Mouse (Mus musculus) heart, postnatal 14 days (tissue): ENCODE measurements around the gene Usp15. TPM values are rescaled to one million over a fixed set of nuclear protein-coding genes. Genes with fewer than 3 reads are reported as not detected.
A peak's percentile ranks its signal among the peaks of the same experiment; 100 is the strongest.
"Not testable (repeated sequence)": the region's sequence is repeated elsewhere in the genome, so short reads cannot be mapped to it uniquely, and the experiment has no call there.

Experiments used
- DNase-seq, 2 experiments: peaks; one replicate each; pipeline ENCODE4 v3.0.0; 2021 to 2022
- intact Hi-C: fragments of 180-260 bp; cut with DNase I; formaldehyde crosslinking; loops from one replicate; pipeline ENCODE4 v1.15.1; 2025
- long read RNA-seq, 2 experiments: library from polyadenylated mRNA; stranded (forward); transcript quantifications; one replicate each; pipeline ENCODE4 v2.0.0; 2021
- total RNA-seq, 2 experiments: library from RNA; stranded (reverse); gene quantifications; 2 replicates each; pipeline ENCODE4 v1.2.3; 2021

The Usp15 gene
- total RNA-seq = 10 to 100 TPM; 77.8 to 85.6 TPM
- long read RNA-seq, experiment 1, full-length matches to known transcripts = 67 of 75 reads
- long read RNA-seq, experiment 1, partial matches to known transcripts = 4 of 75 reads
- long read RNA-seq, experiment 1, other reads (novel, unspliced or antisense) = 4 of 75 reads
- long read RNA-seq, experiment 2, full-length matches to known transcripts = 67 of 80 reads
- long read RNA-seq, experiment 2, partial matches to known transcripts = 6 of 80 reads
- long read RNA-seq, experiment 2, other reads (novel, unspliced or antisense) = 7 of 80 reads

DNA sequence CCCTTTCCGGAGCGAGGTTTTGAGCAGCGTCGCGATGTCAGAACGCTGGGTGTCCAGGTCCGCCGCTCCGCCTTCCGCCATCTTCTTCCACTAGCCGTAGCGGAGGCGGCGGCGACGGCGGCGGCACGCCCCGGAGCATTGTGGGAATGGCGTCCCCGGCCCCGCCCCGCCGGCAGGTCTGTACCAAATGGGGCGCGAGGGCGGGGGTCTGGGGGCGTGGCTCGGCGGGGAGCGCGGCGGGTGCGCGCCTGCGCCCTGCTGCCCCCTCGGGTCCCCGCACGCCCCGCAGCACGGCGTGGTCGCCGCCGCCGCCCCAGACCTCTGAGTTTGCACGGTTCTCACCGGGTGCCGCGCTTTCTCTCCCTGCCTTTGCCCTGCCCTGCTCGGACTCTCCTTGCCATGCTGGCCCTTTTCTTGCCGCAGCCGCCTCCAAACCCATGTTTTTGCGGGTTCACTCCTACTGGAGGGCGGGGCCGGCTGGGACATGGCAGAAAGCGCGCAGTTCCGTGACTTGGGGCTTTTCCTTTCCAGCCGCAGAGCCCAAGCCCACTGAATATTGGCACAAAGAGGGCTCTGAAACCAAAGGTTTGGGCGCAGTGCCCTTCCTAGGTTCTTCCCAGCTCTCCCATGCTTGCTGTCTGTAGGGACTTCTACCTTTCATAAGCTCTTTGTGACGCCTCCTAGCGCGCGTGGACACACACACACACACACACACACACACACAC lies at the start of gene Usp15:
Gene Usp15 (minus strand): TSS at position 161 of the 725 bp plus-strand sequence.
- intact Hi-C loops = no loop called here

DNA sequence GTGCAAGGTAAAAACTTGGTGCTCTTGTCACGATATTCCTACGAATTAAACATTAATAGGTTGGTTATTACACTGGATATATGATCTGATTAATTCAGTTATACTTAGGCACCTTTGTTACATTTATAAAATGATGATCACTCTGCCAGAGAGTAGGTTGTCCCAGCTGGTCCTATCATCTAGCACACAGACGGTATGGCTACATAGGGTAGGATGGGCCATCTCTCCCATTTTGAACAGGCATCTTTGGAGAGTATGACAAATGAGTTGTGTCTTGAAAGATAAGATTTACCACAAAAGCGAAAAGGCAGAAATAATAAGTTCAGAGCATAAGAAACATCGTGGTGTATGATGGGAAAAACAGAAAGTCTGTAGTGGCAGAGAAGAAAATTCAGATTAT lies 32.6 kb upstream of the Usp15 start:
- no peak for DNase-seq
- intact Hi-C loops = no loop called here

More for the DNA sequence above, at the start of gene Usp15:
- peak; percentile 95 to 96 for DNase-seq

- no peak for DNase-seq
- intact Hi-C loops = no loop called here
These were observed 26.0 kb upstream of the Usp15 start for GRCm38 (mm10) chr10:123222785-123223184.

DNA sequence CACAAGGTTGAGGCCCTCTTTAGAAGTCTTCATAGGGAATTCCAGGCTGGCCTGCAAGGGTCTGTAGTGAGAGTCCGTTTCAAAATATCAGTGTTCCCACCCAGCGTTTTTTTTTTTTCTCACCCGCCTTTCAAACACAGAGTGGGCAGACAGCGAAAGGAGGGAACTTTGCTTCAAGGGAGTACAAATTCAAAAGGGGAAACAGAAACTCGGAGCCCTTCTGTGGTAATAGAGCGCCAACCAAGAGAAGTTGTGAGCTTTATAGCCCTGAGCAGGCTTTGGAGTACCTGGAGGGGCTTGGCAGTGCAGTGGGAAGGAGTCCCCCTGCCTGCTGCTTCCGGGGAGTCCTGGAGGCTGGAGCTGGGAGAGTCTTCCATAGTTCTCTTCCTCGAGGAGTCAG lies 12.7 kb upstream of the Usp15 start:
- no peak for DNase-seq
- intact Hi-C loops = no loop called here

DNA sequence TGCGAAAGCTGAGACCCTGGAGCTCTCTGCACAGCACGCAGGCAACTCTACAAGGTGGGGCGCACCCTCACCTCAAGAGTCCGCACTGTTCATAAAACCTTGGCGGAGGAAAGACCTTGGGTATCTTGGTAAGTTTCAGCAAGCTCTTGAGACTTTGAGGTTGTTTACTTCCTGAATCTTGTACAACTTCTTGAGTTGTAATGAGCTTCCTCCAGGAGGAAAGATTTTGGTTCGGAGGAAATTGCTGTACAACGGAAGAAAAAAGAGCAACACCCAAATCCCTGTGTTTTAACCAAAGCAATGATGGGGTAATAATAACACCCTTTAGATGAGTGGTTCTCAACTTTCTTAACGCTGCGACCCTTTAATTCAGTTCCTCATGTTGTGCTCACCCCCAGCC lies 11.5 kb upstream of the Usp15 start:
- intact Hi-C loops = no loop called here
- no peak for DNase-seq

- intact Hi-C loops = no loop called here
- no peak for DNase-seq
These were observed 9.3 kb upstream of the Usp15 start for GRCm38 (mm10) chr10:123206074-123206473.

DNA sequence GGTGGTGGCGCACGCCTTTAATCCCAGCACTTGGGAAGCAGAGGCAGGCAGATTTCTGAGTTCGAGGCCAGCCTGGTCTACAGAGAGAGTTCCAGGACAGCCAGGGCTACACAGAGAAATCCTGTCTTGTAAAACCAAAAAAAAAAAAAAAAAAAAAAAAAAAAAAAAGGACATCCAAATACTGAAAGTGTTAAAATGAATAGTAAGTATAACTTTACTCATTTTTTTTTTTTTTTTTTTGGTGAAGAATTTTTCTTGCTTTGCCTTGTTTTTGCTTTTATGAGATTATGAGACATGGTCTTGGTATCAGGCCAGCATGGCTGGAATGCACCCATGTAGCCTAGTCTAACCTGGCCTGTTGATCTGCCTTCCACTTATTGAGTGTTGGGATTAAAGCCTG lies 8.6 kb upstream of the Usp15 start:
- intact Hi-C loops, DNase-seq: not testable (repeated sequence)

- no peak for DNase-seq
- intact Hi-C loops = no loop called here
These were observed 5.4 kb upstream of the Usp15 start for GRCm38 (mm10) chr10:123201981-123202758.

DNA sequence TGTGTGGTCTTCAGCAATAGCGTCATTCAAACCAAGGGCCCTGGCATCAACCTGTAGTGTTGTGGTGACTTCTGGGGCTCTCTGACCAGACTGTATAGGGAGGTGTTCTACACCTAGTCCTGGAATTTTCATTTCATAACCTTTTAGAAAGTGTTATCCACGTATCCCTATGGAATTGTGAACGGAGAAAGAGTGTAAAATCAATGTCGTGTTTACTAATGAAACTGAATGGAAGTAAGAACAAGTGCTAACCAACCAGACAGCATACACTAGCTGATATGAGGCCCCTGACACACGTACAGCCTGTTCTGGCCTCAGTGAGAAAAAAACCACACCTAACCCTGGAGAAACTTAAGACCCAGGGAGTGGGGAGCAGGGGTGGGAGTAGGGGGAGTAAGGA lies 4.6 kb upstream of the Usp15 start:
- intact Hi-C loops = no loop called here
- DNase-seq = no peak

GRCm38 (mm10) chr10:123200996-123201395 lies 4.2 kb upstream of the Usp15 start:
- intact Hi-C loops = no loop called here
- no peak for DNase-seq

DNA sequence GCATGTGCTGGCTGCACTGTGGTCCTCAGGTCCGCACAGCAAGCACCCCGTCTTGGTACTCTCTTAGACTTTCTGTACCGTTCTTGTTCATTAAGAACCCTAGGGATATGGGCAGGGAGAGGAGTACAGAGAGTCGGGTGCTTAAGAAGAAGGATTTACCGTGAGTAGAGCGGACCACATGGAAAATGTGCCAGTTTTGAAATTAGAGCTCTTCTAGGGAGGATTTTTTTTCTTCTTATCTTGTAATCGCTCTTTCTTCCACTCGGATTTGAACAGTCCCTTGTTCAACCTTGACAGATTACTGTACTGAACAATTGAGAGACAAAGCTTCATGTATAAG lies 3.5 kb upstream of the Usp15 start:
- intact Hi-C loops = no loop called here
- DNase-seq = no peak

DNA sequence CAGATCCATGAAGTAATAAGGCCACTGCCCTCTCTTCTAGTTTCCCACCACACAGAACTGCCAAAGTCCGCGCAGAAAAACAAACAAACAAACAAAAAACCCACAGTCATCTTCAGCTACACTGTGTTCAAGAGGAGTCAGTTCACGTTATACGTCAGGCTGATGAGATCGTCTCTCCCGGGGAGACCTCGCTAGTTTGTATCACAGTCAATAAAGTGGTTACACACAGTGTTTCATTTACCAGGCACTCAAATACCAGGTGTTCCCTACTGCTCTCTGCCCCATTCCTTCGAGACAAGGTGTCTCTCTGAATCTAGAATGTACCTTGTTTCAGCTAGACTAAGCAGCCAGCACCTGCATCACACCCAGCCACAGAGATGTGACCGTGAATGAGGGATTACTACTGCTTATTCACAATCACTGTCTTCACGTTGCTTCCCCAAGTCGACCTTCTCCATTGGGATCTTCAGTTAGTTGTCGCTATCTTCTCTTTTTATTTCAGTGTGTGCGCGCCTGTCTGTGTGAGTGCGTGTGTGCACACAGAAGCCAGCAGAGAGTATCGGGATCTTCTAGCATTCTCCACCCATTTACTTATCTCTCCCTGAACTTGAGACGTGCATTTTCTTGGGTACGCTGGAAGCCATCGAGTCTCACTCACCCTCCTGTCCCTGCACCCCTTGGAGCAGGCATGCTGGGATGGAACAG lies 3.0 kb upstream of the Usp15 start:
- intact Hi-C loops = no loop called here
- no peak for DNase-seq

GRCm38 (mm10) chr10:123199119-123199518 lies 2.3 kb upstream of the Usp15 start:
- no peak for DNase-seq
- intact Hi-C loops = no loop called here

DNA sequence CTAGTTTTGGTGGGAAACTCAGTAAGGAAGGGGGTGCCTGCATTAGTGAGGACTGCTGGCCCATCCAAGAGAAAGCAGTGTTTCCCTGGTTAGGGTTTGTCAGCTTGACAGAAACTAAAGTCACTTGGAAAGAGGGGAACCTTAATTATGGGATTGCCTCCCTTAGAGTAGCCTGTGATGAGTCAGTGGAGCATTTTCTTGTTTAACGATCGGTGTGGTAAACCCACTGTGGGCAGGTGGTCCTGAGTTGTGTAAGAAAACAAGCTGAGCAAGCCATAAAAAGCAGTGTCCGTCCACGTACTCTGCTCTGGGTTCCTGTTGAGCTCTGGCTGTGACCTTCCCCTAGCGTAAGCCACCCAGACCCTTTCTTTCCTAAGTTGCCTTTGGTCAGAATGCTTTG lies 1.4 kb upstream of the Usp15 start:
- intact Hi-C loops = no loop called here

GRCm38 (mm10) chr10:123195961-123196834 lies 597 bp downstream of the Usp15 start:
- intact Hi-C loops = no loop called here
- peak in 1 of 2 experiments; percentile 34 for DNase-seq

More for the DNA sequence above, 1.4 kb upstream of the Usp15 start:
- no peak for DNase-seq

- intact Hi-C loops = no loop called here
- no peak for DNase-seq
These were observed 1.3 kb downstream of the Usp15 start for GRCm38 (mm10) chr10:123195501-123195900.

DNA sequence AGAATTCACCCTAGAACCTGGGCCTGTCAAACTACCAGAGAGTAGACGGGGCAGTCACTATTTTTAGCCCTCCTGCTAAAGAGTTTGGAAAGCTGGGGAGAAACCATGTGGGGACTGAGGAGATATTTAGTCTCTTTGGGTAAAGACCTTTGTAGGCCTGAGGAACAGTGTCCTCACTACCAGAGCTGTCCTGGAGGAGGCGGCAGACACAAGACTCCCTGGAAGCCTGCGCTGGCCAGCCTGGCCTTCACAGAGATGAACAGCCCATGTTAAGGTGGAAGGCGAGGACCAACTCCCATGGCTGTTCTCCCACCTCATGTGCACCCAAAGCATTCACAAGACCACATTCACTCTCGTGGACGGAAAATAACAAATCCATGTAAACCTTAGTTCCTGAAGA lies 5.8 kb downstream of the Usp15 start:
- intact Hi-C loops = no loop called here
- DNase-seq = peak in 1 of 2 experiments; percentile 10

GRCm38 (mm10) chr10:123187337-123187736 lies 9.5 kb downstream of the Usp15 start:
- intact Hi-C loops = no loop called here
- no peak for DNase-seq

DNA sequence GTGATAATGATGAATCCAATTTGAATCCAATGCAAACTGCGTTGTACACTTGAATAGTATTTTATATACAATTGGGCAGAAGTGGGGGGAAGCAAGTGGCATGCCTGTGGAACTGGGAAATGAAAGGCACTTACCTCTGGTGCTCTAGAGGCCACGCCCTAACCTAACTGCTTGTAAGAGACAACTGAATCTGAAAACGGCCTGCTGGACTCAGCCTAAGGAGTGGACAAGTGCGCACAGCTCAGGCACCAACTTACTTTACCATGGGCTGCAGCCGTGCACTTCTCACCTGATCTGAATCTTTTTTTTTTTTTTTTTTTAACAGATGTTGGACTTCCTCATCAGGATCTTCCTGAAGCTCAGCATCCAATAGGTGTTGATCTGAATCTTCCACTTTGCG lies 10.9 kb downstream of the Usp15 start:
- DNase-seq = no peak
- intact Hi-C loops = no loop called here

- intact Hi-C loops = no loop called here
- no peak for DNase-seq
These were observed 13.1 kb downstream of the Usp15 start for GRCm38 (mm10) chr10:123183743-123184142.
